Mouse (Mus musculus) midbrain, embryonic 13.5 days (tissue): ENCODE results near the gene Stab1. TPM values are rescaled to one million over a fixed set of nuclear protein-coding genes. Genes with fewer than 3 reads are reported as not detected.

Source experiments
- ATAC-seq: fragments of 200-750 bp; cut with Nextera tagmentation; 2 replicates; pipeline ENCODE4 v1.8.0; 2017; ENCODE audit warnings: mild to moderate bottlenecking, moderate TSS enrichment, moderate library complexity
- H3K27ac ChIP-seq: fragments of 300-500 bp; sonication (generic); 2 replicates; pipeline ENCODE4 v1.5.1; 2015; ENCODE audit warnings: inconsistent platforms, mild to moderate bottlenecking, moderate library complexity
- H3K27me3 ChIP-seq: fragments of 300-500 bp; sonication (generic); 2 replicates; pipeline ENCODE4 v1.6.1; 2015; ENCODE audit warnings: mild to moderate bottlenecking, inconsistent platforms
- H3K36me3 ChIP-seq: fragments of 300-500 bp; sonication (generic); 2 replicates; pipeline ENCODE4 v1.6.1; 2015; ENCODE audit warnings: mild to moderate bottlenecking, inconsistent platforms
- H3K4me1 ChIP-seq: fragments of 300-500 bp; sonication (generic); replicated peaks from 2 replicates; pipeline ENCODE4 v1.6.1; 2015; ENCODE audit warnings: inconsistent platforms
- H3K4me2 ChIP-seq: fragments of 300-500 bp; sonication (generic); replicated peaks from 2 replicates; pipeline ENCODE4 v1.6.1; 2015; ENCODE audit warnings: moderate library complexity, mild to moderate bottlenecking, inconsistent platforms
- H3K4me3 ChIP-seq: fragments of 300-500 bp; sonication (generic); replicated peaks from 2 replicates; pipeline ENCODE4 v1.5.1; 2015; ENCODE audit warnings: mild to moderate bottlenecking, inconsistent platforms
- H3K9ac ChIP-seq: fragments of 300-500 bp; sonication (generic); replicated peaks from 2 replicates; pipeline ENCODE4 v1.6.1; 2015; ENCODE audit warnings: mild to moderate bottlenecking, inconsistent platforms
- H3K9me3 ChIP-seq: fragments of 300-500 bp; sonication (generic); 2 replicates; pipeline ENCODE4 v1.6.1; 2016; ENCODE audit warnings: mild to moderate bottlenecking, inconsistent platforms
- WGBS: fragments of 180-500 bp; shearing (Covaris S2); methylation state at CpG from one replicate; pipeline ENCODE4 v1.1.7; 2015; 5-methylcytosine and 5-hydroxymethylcytosine counted together
- polyA plus RNA-seq: library from polyadenylated mRNA; unstranded; fragments of >200 nt; fragmentation: Nextera tagmentation; extraction: Ambion mirVana; gene quantifications from 2 replicates; pipeline ENCODE4 v1.2.1, GENCODE M21; 2015

Stab1 gene
- polyA plus RNA-seq, 1 experiment from 2014 or later = 23.2 TPM

DNA sequence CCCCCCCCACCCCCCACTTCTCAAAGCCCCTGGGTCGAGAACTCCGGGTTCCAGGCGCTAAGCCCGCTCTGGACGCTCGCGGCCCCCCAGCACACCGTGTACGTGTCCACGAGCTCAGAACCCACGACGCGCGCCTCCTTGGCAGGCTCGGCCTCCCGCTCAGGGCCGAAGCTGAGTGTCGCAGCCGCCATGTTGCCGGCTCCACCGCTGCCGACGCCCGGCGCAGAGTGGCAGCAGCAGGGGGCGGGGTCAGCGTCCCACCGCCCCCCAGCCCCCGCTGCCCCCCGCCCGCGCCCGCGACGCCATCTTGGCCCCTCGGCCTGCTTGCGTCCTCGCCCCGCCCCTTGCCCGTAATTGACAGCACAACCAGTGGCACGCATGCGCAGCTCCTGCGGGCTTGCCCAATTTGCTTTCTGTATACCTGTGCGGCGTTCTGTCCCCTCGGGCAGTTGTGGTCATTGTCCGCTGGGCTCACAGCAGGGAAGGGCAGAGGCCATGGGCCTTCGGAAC lies 38.1 kb upstream of the Stab1 start:
- H3K4me1 ChIP-seq = peaks cover 27% of the 10 kb centered on the region
- peak overlapping the region; percentile 90 for H3K27ac ChIP-seq
- WGBS = under 1% methylated on average over 48 of the region's 48 CpGs
- peaks cover 30% of the 10 kb centered on the region for H3K36me3 ChIP-seq
- H3K27me3 ChIP-seq = no peaks in the 10 kb centered on the region
- peak overlapping the region; percentile 92 for H3K9ac ChIP-seq
- H3K9me3 ChIP-seq = no peaks in the 10 kb centered on the region
- peak overlapping the region; percentile 80 for H3K4me3 ChIP-seq
- H3K4me2 ChIP-seq = peak overlapping the region; percentile 99
- ATAC-seq = peak; percentile 76

DNA sequence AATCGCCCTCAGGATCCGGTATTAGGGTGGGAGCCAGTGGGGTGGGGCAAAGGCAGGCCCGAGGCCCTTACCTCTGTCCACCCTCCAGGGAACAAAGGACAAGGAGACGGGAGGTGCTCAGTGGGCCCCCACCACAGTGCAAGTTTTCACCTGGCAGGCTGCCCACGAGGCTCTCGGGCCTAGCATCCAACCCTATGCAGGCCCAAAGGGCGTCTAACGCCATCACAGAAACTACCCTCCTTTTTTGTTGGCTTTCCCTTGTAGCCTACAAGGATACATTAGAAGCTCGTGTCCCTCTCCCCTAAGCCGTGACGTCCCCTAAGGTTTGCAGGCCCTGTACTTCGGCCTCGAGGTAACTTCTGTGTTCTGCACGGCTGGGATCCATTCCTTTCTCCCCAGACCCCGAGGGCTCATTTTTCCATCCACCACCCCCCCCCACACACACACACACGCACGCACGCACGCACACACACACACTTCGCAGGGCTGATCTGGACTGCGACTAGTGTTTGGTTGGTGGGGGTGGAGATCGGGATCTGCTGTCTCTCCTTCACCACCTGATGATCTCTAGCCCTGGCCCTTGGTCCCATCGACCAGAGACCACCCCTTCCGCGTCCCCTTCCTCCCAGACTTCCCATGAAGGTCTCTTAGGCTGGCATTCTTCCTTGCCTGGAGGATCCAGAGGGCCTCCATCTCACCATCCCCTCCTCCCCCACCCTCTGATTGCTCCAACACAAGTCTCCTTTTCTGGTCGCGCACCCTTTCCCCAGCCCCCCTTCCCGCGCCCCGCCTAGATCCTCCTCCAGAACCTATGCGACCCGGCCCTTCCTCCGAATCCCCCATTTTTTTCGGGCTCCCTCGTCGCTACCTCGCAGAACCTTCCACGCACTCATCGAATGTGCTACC lies 37.4 kb upstream of the Stab1 start:
- H3K36me3 ChIP-seq = peaks cover 36% of the 10 kb centered on the region

DNA sequence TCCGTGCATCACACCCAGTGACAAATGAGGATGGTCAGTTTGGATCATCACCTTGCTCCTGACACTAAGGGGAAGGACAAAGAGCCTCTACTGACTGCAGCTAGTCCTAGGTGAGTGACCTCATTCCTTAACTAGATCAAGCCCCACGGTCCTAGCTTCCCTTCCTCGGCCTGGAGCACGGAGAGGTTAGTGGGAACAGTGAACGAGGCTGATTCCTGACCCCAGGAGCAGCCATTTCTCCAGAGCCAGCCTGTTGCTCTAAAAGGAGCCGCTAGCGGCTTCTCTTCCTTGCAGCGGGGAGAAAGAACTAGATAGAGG lies 36.8 kb upstream of the Stab1 start:
- peak; percentile 22 for ATAC-seq
- H3K9ac ChIP-seq = peak overlapping the region; percentile 92
- H3K9me3 ChIP-seq = no peaks in the 10 kb centered on the region
- H3K27me3 ChIP-seq = no peaks in the 10 kb centered on the region
- peak overlapping the region; percentile 80 for H3K4me3 ChIP-seq
- 17% methylated on average over 8 of the region's 8 CpGs for WGBS
- peaks cover 27% of the 10 kb centered on the region for H3K4me1 ChIP-seq
- H3K27ac ChIP-seq = peak overlapping the region; percentile 90
- peaks cover 42% of the 10 kb centered on the region for H3K36me3 ChIP-seq
- H3K4me2 ChIP-seq = peak overlapping the region; percentile 99

More for the DNA sequence above, 37.4 kb upstream of the Stab1 start:
- Histone ChIP-seq H3K9ac (peak overlapping the region; percentile 92), H3K4me3 (peak overlapping the region; percentile 80), H3K4me1 (peaks cover 27% of the 10 kb centered on the region), H3K9me3 (no peaks in the 10 kb centered on the region), H3K27me3 (no peaks in the 10 kb centered on the region), H3K27ac (peak overlapping the region; percentile 90), H3K4me2 (peak overlapping the region; percentile 99)
- WGBS = 1% methylated on average over 39 of the region's 39 CpGs
- ATAC-seq = peak; percentile 74

DNA sequence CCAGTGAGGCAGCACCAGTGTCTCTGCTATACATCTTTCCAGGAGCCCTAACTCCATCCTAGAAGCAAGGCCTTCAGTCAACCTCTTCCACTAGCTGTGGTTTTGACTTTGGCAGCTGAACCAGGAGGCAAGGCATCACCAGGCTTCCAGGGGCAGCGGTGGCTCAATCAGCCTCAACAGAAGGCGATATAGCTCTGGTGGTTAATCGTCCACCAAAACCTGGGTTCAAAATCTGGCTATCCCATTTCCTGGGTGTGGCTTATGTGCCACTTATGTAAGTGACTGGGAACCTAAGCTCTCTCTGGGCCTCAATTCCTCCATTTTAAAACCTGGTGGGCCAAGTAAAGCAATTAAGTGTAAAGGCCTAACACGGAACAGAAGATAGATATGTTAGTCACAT lies 36.4 kb upstream of the Stab1 start:
- no peak for ATAC-seq
- Histone ChIP-seq H3K36me3 (peaks cover 46% of the 10 kb centered on the region), H3K9me3 (no peaks in the 10 kb centered on the region), H3K4me3 (peak overlapping the region; percentile 80), H3K4me2 (peak overlapping the region; percentile 99), H3K27me3 (no peaks in the 10 kb centered on the region), H3K9ac (peak overlapping the region; percentile 92), H3K27ac (peak overlapping the region; percentile 90), H3K4me1 (peaks cover 27% of the 10 kb centered on the region)
- 82% methylated on average over 4 of the region's 4 CpGs for WGBS

DNA sequence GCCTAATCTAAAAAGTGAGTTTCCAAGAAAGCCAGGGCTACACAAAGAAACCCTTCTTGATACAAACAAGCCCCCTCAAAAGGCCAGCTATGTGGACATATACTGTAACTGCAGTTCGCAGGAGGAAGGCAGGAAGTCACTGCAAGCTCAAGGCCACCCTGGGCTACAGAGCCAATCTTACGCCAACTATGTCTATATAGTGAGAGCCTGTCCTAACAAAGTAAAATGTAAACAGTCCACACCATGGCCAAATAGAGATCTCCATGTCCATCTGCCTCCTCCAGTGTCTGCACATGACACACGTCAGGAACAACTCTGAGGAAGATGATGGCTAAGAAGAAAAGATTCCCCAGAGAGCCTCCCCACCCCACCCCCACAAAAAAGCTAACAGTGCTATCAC lies 31.6 kb upstream of the Stab1 start:
- no peak overlapping the region for H3K4me2 ChIP-seq
- peaks cover 85% of the 10 kb centered on the region for H3K36me3 ChIP-seq
- H3K4me3 ChIP-seq = no peak overlapping the region
- ATAC-seq = no peak
- 87% methylated on average over 3 of the region's 3 CpGs for WGBS
- H3K9ac ChIP-seq = no peak overlapping the region
- no peak overlapping the region for H3K27ac ChIP-seq
- H3K4me1 ChIP-seq = peaks cover 30% of the 10 kb centered on the region
- H3K27me3 ChIP-seq = no peaks in the 10 kb centered on the region
- H3K9me3 ChIP-seq = no peaks in the 10 kb centered on the region

DNA sequence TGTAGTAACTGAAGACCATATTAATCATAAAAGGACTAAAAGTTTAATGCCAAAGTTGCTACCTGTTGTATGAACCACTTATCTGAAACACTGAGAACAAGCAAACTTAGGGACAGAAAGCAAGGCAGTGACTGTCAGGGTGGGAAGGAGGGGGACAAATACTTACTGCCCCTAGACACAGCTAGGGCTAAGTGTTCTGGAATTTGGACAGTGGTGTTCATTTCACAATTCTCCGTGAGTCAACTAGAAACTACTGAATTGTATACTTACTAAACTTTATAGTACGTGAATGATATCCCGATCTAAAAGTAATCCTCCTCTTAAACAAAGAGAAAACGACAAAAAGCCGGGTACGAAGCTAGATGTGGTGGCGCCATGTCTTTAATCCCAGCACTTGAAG lies 31.2 kb upstream of the Stab1 start:
- no peak overlapping the region for H3K4me2 ChIP-seq
- peaks cover 88% of the 10 kb centered on the region for H3K36me3 ChIP-seq
- no peak overlapping the region for H3K4me3 ChIP-seq
- H3K9me3 ChIP-seq = no peaks in the 10 kb centered on the region
- 87% methylated on average over 7 of the region's 7 CpGs for WGBS
- no peak for ATAC-seq
- H3K9ac ChIP-seq = no peak overlapping the region
- no peaks in the 10 kb centered on the region for H3K27me3 ChIP-seq
- no peak overlapping the region for H3K27ac ChIP-seq
- peaks cover 25% of the 10 kb centered on the region for H3K4me1 ChIP-seq

DNA sequence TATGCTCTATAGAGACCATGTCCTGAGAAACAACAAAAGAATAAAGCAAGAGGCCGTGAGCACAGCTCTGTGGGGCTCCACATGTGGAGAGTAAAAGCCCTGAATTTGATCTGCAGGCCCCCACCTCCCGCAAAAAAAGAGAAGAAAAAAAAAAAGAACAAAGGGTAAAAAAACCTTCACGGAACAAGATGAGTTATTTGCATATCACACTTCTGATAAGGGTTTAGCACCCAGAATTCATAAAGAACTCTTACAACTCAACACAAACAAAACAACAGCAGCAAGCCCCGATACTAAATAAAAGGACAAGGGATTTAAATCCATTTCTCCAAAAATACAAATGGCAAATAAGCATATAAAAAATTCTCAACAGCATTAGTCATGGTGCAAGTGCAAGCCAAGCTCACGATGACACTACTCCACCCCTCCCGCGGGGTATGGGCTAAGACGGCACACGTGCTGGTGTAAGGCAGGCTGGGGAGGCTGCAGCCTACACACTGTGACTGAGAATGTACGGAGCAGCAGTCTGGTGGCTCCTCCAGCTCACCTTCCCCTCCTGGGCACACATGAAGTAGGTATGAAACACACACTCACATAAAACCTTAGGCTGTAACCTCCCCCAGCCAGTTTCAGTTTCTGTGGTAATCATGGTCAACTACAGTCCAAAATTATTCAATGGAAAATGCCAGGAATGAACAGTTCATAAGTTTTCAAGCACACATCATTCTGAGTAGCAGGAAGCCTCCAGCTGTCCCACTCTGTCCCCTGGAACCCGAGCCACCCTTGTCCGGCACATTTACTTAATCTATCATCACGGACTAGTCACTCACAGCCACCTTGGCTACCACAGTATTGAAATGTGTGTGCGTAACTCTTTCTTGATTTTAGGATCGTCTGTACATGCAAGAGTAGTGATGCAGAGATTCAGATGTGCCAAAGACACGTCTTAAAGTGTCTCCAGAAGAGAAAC lies 29.4 kb upstream of the Stab1 start:
- WGBS = 60% methylated on average over 16 of the region's 16 CpGs
- H3K36me3 ChIP-seq = peaks cover 87% of the 10 kb centered on the region
- H3K4me2 ChIP-seq = no peak overlapping the region
- no peak overlapping the region for H3K27ac ChIP-seq
- H3K9me3 ChIP-seq = no peaks in the 10 kb centered on the region
- peaks cover 17% of the 10 kb centered on the region for H3K4me1 ChIP-seq
- no peak overlapping the region for H3K4me3 ChIP-seq
- H3K9ac ChIP-seq = no peak overlapping the region
- peak; percentile 70 for ATAC-seq
- no peaks in the 10 kb centered on the region for H3K27me3 ChIP-seq

DNA sequence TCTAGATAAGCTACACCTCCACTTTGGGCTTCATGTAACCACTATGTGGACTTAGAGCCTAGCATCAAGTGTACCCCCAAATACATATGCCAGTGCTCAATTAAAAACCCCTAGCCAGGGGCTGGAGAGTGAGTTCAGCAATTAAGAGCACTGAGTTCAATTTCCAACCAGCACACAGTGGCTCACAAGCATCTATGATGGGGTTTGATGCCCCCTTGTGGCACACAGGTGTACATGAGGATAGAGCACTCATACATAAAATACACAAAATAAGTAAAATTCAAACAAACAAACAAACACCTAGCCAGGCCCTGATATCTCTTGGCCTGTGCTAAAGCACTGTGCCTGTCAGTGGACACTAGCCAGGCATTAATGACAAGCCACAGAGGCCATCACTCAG lies 27.5 kb upstream of the Stab1 start:
- Histone ChIP-seq H3K27ac (no peak overlapping the region), H3K4me2 (no peak overlapping the region), H3K9me3 (no peaks in the 10 kb centered on the region), H3K4me1 (peaks cover 17% of the 10 kb centered on the region), H3K27me3 (no peaks in the 10 kb centered on the region), H3K4me3 (no peak overlapping the region), H3K36me3 (peaks cover 88% of the 10 kb centered on the region), H3K9ac (no peak overlapping the region)
- ATAC-seq = no peak

DNA sequence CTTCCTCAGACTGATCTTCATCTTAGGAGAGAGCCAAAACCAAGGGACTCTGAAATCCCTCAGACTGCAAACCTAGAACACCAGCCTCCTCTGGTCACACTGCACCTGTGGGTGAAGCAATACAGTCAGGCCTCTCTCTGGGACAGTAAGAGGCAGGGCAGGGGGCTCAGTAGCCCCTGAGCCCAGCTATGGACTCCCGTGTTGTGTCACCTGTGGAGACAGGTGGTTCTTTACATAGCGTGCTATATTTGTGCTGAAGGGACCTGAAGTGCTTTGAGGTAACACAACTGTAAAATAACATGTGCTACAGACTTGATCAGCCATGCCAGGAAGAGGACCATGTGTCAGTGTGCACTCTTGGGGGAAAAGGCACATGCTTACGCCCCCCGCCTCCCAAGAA lies 27.1 kb upstream of the Stab1 start:
- Histone ChIP-seq H3K27me3 (no peaks in the 10 kb centered on the region), H3K27ac (no peak overlapping the region), H3K9me3 (no peaks in the 10 kb centered on the region), H3K4me3 (no peak overlapping the region), H3K9ac (no peak overlapping the region), H3K4me1 (peaks cover 17% of the 10 kb centered on the region), H3K4me2 (no peak overlapping the region), H3K36me3 (peaks cover 88% of the 10 kb centered on the region)
- no peak for ATAC-seq
- WGBS = 99% methylated on average over 4 of the region's 4 CpGs

DNA sequence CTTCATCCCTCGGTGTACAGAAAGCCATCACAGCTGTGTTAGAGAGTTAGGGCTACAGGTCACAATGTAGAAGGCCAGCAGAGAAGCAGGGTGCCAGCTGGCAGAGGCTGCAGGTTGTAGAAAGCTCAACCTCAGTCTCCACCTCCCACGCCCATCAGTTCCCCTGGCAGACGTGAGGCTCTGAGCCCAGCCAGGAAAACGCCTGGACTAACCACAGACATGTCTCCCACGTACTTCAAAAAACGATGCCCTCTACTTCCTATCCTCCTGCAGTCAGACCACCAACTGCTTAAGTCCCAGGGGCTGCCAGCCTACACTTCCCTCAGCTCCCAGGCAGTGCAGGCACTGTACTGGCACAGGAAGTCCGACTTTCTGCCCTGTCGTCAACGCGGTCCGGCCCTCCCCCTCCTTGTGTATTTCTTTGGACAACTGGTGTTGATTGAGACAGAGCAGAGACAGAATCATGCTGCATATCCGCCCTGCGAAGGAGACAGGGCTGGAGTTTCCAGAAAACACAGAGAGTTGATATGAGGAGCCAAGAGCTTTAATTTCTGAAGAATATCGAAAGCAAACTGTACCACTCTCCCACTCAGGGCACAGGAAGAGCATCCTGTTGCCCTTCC lies 26.6 kb upstream of the Stab1 start:
- H3K27me3 ChIP-seq = no peaks in the 10 kb centered on the region
- H3K27ac ChIP-seq = no peak overlapping the region
- no peak for ATAC-seq
- H3K4me2 ChIP-seq = no peak overlapping the region
- peaks cover 17% of the 10 kb centered on the region for H3K4me1 ChIP-seq
- 90% methylated on average over 14 of the region's 14 CpGs for WGBS
- H3K9me3 ChIP-seq = no peaks in the 10 kb centered on the region
- no peak overlapping the region for H3K9ac ChIP-seq
- no peak overlapping the region for H3K4me3 ChIP-seq
- H3K36me3 ChIP-seq = peaks cover 88% of the 10 kb centered on the region

DNA sequence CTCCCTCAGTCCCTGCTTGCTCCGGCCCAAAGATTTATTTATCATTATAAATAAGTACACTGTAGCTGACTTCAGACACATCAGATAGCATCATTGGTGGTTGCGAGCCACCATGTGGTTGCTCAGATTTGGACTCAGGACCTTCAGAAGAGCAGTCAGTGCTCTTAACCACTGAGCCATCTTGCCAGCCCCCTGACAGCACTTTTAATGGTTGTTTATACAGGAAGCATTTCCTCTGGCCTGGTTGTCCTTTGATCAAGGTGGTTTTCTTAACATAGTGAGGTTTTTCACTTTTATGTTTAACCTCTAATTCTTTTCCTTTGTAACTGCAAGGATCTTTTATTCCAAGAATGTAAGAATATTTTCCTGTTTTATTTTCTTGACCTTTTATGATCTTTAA lies 26.0 kb upstream of the Stab1 start:
- H3K4me3 ChIP-seq = no peak overlapping the region
- peaks cover 88% of the 10 kb centered on the region for H3K36me3 ChIP-seq
- H3K27me3 ChIP-seq = no peaks in the 10 kb centered on the region
- no peaks in the 10 kb centered on the region for H3K9me3 ChIP-seq
- no peak overlapping the region for H3K9ac ChIP-seq
- peaks cover 22% of the 10 kb centered on the region for H3K4me1 ChIP-seq
- no peak overlapping the region for H3K4me2 ChIP-seq
- no peak for ATAC-seq
- WGBS = 95% methylated on average over 2 of the region's 2 CpGs
- H3K27ac ChIP-seq = no peak overlapping the region
